Mouse (Mus musculus) C2C12 (cell line): Measurements from ENCODE around the gene Hyal1.

Experiments used
- CTCF ChIP-seq: IDR thresholded peaks from one replicate; pipeline ENCODE4 v1.5.1; 2011; ENCODE audit not compliant: control insufficient read depth, insufficient read depth, insufficient read length
- MAX ChIP-seq: IDR thresholded peaks from one replicate; pipeline ENCODE4 v1.6.1; 2011; ENCODE audit warnings: mild to moderate bottlenecking, control low read depth
- USF1 ChIP-seq: IDR thresholded peaks from one replicate; pipeline ENCODE4 v1.6.1; 2011; ENCODE audit warnings: low read depth, mild to moderate bottlenecking, control low read depth, moderate library complexity

DNA sequence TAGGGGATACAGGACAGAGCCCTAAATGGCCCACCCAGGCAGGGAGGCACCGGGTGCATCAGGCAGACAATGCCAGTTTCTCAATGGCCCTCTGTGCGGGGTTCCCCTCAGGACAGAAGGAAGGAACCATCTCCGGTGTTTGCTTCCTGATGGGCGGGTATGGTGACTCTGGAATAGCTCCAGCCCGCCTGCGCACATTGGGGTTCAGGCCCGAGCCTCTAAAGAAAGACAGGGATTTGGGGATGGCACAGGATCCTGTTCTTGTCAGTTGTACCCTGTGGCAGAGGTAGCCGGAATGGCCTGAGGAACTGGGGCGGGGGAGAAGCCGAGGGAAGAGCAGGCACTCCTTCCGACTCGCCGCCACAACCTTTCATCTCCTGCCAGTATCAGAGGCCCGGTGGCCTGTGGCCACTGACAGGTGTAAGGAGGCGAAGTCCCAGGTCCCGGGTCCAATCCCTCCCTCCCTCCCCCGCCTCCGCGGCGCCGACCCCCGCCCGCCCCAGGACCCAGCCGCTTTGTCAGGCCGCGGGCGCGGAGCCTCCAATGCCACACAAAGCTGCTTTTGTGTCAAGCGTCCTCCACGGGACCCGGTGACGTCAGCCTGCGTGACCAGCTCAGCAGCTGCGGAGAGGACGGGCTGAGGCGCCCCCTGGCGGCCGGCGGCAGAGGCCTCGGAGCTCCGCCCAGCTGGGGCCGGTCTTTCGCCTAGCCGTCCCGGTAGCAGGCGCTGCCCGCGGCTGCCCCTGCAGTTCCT, 35.6 kb downstream of the Hyal1 start:
- TF ChIP-seq MAX: peak; percentile 33
- TF ChIP-seq CTCF: peak; percentile 99
- peak; percentile 25 for TF ChIP-seq USF1
